Mouse (Mus musculus): ENCODE measurements around the gene Atxn1.

Gene Atxn1

DNA sequence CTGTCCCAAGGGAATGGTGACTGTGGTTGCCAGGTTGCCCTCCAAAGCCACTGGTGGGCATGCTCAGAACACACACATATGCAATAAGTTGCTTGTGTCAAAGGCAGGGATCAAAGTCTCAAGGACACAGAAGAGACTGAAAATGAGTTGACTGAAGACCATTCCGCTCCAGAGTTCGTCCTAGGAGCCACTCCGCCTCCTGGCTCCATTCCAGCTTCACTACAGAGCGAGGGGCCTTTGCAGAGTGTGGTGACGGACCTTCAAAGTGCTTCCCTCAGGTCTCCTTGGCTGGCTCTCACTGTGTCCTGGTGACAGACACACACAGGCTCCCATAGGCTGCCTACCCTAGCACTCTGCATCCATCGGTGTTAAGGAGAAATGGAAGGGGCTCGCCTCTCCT lies 411.1 kb downstream of the Atxn1 start:
- DNase-seq: no peak

DNA sequence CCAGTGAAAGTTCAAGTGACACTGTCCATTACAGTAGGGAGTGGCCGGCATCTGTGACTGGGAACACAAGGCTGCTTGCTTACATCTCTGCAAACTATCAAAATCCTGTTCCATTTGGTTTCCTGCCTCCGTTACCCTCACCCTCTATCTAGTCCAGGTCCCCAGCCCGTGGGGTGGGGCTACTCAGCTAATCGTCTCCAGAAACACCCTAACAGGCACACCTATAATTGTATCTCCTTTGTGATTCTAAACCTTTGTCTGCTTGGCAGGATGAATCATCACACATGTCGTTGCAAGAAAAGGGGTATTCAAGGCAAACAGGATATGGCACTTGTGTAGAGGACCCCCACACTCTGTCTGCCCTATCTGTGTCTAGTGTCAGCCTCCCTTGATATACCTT lies 417.3 kb downstream of the Atxn1 start:
- DNase-seq: no peak

GRCm38 (mm10) chr13:45546946-45547345 lies 417.9 kb downstream of the Atxn1 start:
- DNase-seq: no peak

DNA sequence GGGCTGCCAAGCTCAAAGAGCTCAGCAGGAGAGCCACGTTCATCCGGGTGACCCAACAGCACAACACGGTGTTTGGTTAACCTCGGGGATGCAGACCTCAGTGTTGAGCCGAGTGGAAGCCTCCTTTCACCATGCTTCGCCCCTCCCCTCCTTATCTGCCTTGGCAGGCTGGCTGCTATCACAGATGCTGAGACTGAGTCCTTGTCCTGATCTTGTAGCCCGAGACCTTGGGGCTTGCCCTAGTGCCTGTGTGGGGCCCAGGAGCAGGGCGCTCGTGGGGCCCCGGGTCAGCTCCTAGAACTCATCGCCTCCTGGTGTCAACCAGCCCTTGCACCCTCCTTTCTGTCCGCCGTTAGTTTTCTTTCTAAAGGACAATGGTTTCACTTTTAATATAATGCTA lies 418.8 kb downstream of the Atxn1 start:
- no peak for DNase-seq

DNA sequence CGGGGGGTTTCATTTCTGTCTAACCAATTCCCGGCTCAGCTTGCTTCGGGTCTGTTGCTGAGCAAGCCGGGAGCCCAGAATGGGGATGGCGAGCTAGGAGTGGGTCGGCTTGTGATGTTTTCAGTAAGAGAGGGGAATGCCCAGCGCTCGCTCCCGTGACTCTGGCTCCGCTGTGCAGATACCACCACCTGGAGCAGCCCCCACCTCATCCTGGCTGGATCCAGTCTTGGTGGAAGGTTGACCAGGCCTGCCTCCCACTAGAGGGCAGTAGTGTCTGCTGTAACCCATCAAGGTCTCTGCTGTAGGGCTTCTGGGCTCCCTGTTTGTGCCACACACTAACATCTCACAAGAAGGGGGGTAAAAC lies 425.6 kb downstream of the Atxn1 start:
- peak; percentile 75 for DNase-seq

DNA sequence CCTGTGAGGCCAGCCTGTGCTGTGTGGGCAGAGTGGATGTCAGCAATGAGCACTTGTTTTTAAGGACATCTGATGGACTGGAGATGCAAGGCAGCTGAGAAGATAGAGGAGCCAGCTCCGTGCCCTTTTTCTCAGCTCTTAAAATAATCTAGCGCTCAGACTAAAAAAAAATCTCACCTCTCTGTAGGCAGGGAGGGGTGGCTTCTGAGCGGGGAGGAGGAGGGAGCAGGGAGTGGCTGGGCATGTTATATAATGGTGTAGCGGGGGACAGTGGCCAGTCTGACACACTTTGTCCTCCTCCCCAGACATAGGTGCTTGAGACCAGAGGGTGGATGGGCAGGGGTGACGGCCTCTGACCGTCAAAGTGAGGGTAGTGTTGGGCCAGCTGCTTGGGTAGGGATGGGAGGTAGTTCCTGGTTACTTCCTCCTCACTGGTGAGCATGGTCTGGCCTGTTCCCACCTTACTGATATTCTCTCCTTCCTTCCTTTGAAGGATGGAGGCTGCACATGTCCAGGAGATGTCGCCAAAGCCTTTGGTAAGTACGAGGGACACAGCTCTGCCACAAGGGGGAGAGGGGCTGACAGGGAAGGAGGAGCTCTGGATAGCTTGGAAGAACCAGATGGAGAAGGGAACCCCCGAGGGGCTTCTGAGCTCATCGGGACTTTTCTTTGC lies 426.1 kb downstream of the Atxn1 start:
- peak; percentile 81 for DNase-seq

DNA sequence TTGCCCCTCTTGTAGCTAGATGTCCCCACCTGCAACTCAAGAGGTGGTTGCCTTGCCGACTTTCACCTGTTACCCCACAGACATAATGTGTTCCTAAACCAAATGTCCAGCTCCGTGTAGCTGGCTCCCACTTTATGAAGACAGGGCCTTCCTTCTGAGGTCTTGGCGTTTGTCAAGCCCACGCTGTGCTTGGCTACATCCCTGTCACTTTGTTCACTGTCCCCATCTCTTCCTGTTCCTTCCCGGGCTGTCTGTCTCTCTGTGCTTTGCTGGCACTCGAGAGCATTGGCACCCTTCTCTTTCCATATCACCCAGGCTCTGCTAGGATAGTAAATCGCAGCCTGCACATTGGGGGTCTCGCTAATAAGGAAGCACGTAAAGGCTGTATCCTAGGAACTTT lies 426.7 kb downstream of the Atxn1 start:
- DNase-seq: no peak

GRCm38 (mm10) chr13:45537110-45537509 lies 427.7 kb downstream of the Atxn1 start:
- DNase-seq: no peak

- DNase-seq: no peak
Measured at GRCm38 (mm10) chr13:45535731-45536453, 428.9 kb downstream of the Atxn1 start.

DNA sequence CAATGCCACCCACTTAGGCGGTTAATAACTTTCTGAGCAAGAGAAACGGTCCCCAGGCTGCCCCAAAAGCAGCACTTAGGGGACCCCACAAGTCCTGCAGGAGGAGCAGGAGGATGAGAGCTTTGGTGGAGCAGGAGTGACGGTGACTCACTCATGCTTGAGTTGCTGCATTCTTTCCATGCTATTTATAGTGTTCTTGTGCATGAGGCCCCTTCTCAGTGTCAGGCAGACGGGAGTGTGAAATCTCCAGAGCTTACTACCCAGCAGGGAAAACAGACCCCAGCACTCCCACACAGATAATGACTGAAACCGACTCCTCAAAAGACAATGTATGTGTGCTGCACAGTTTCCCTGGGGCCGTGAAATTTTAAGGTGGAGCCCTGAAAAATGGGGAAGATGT lies 434.1 kb downstream of the Atxn1 start:
- peak; percentile 51 for DNase-seq

- no peak for DNase-seq
Measured at GRCm38 (mm10) chr13:45528787-45529186, 436.0 kb downstream of the Atxn1 start.

DNA sequence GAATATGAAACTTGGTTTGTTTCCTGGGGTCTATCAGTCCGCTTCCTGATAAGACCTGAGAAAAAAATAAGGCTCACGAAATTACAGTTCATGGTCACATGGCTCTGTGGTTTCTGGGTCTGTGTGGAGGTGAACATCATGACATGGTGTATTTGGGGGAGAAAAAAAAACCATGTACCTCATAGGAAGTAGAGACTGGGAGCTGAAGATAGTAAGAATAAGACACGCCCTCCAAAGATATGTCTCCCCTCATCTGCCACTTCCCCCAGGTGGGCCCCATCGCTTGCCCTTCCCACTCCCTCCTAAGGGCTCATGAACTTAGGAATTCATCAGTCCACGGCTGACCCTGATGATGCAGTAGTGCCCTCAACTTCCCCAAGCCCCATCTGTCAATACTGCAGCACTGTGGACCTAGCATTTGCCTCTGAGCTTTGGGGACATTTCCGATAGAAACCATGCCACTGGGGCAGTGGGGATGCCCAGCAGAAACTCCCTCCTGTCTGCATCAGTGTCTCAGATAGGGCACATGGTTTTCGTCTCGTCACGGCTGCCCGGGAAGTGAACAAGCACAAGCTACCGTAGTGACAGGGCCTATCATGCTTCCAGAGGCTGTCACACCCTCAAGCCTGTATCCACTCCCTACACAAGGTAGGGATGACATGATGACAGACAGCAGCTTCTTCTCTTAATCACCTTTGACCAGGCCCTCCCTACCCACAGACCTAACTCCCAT lies 437.4 kb downstream of the Atxn1 start:
- DNase-seq: no peak

DNA sequence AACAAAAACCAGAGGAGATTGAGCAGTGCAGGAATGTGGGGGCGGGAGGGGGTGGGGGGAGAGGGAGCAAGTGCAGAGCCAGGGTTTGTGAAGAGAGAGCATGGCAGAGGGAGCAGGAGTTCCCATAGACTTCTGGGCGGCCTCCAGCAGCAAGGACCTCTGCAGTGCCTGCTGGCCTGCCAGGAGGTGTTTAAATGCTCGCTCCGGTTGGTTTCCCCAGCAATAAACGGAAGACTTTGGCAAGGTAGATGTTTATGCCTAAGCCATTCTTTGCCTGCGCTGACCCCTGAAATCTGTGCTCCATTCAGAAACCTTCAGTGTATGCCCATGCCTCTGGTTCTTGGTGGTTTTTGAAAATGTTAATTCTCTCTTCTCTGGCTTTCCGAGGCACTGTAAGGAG lies 438.6 kb downstream of the Atxn1 start:
- DNase-seq: no peak

GRCm38 (mm10) chr13:45524791-45525435 lies 439.9 kb downstream of the Atxn1 start:
- no peak for DNase-seq

DNA sequence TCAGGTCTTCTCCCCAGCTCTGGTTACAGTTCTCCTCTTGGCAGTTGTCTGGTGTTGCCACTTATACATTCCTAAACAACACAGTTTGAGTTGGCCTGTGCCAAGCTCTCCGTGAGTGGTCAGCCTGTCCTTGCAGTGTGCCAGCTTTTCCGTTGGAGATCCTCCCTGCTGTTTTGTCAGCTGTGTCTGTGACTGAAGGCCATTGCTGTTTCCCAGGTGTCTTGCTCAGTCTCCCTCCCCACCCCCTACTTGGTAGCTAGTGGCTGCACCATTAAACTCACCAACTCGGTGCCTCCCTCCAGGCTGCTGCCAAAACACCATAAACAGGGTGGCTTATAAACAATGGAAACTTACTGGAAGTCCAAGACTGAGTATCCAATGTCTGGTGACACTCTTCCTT lies 440.5 kb downstream of the Atxn1 start:
- DNase-seq: no peak

DNA sequence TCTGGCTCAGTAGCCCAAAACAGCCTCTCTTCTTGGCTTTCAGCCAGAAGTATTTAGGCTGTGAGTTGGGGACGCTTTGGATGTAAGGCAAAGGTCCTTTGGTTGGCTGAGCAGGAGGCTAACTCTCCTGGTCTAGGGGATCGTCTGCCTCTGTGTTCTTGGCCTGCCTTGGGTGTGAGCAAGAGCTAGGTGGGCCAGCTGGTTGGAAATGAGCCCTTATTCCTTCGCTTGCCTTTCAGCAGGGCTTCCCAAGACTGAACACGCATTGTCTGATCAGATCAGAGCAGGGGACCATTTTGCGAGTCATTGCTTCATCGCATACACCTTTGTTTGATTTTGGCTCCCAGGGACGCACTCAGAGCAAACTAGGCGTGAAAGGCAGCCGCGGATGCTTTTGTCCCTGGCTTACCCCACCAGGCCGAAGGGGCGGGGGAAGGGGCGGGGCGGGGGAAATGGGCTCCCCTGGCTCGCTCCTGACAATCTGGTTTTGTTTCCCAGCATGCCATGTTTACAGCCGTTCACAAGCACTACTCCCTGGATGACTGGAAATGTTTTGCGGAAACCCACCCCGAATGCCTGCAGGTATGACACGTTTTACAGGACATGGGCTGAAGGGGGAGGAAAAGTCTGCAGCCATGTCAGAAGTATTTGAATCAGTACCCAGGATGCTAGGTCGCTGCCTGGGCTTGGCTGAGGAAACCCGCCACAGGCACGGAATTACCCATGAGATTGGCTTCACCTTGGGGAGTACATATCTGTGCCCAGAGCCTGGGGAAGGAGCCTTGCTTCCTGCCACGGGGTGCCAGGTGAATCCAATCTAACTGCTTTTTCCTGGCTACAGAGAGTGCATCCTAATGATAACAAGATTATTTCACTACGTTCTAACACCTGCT lies 448.1 kb downstream of the Atxn1 start:
- no peak for DNase-seq

DNA sequence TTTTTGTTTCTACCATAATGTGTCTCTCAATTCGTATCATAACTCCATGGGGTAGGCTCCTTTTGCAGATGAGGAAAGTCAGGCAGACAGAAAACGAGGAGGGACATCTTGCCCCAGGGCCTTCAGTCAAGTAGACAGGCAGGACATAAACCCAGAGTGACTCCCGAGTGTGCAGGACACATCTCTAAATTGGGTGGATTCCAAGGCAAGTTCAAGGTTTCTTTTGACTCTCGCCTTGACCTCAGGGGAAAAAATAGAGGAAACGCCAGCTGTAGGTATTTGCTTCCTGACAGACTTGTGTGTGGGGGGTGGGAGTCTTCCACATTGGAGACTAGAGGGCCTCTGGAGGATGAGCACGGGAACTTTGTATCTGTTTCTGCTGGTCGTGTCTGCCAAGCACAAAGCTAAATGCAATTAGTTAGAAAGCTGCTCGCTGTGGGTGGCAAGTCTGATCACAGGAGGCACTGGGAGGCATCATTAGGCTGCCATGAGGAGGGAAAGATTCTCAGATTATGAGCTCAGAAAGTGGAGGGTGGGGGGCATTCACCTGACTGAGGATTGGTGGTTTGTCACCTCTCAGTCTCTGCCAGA lies 449.9 kb downstream of the Atxn1 start:
- no peak for DNase-seq

GRCm38 (mm10) chr13:45514115-45514514 lies 450.7 kb downstream of the Atxn1 start:
- DNase-seq: no peak

- DNase-seq: no peak
Measured at GRCm38 (mm10) chr13:45513009-45513984, 451.5 kb downstream of the Atxn1 start.

DNA sequence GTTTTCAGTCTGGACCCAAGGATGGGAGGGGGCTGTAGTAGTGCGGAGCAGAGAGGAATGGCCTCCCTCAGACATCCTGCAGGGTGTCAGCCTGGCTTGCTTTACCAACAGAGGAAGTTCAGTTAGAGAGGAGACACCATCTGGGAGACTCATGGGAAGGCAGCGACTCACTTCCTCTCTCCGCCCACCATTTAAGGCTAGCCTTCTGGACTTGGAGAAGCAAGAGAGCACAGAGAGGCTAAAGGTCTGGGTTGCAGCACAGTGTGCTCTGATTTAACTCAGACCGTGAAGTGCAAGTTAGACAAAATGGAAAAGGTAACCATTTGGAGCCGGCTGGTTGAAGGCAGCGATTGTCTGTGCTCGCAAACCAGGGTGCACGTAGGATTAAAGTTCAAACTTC lies 452.3 kb downstream of the Atxn1 start:
- no peak for DNase-seq

Measured in right cerebral cortex, postnatal 25 days (tissue).